Mouse (Mus musculus): Measurements from ENCODE around the gene Abhd4. TPM values are rescaled to one million over a fixed set of nuclear protein-coding genes. Genes with fewer than 3 reads are reported as not detected.

The Abhd4 gene
- polyA plus RNA-seq, 1 experiment from 2014 or later, result 37.7 TPM

- Histone ChIP-seq H3K9me3 (replicated peaks) (no peaks in the 10 kb centered on the region), H3K27ac (0 out of 2 replicates have a peak overlapping the region, but pooled peaks have one; percentile 2), H3K27me3 (ENCODE audit: low read depth, poor library complexity, severe bottlenecking) (no peaks in the 10 kb centered on the region), H3K4me1 (peaks cover 30% of the 10 kb centered on the region), H3K36me3 (no peaks in the 10 kb centered on the region), H3K4me3 (no peak overlapping the region)
- 29% methylated on average over 2 of the region's 2 CpGs for whole genome bisulfite sequencing
- no peak for DNase-seq (ENCODE audit: low spot score)
Observed at GRCm38 (mm10) chr14:54214477-54214876, 39.5 kb upstream of the Abhd4 start.

GRCm38 (mm10) chr14:54214901-54215300, 39.1 kb upstream of the Abhd4 start:
- H3K4me3 ChIP-seq, result no peak overlapping the region

GRCm38 (mm10) chr14:54216126-54216525, 37.9 kb upstream of the Abhd4 start:
- Histone ChIP-seq H3K4me3 (no peak overlapping the region), H3K4me1 (peaks cover 34% of the 10 kb centered on the region), H3K27ac (no peak overlapping the region), H3K36me3 (no peaks in the 10 kb centered on the region), H3K9me3 (replicated peaks) (no peaks in the 10 kb centered on the region), H3K27me3 (ENCODE audit: low read depth, poor library complexity, severe bottlenecking) (no peaks in the 10 kb centered on the region)
- WGBS, result 84% methylated on average over 7 of the region's 7 CpGs
- DNase-seq (ENCODE audit: low spot score), result no peak

More at GRCm38 (mm10) chr14:54214901-54215300, 39.1 kb upstream of the Abhd4 start:
- Histone ChIP-seq H3K4me1 (peaks cover 34% of the 10 kb centered on the region), H3K27me3 (ENCODE audit: low read depth, poor library complexity, severe bottlenecking) (no peaks in the 10 kb centered on the region), H3K36me3 (no peaks in the 10 kb centered on the region), H3K27ac (0 out of 2 replicates have a peak overlapping the region, but pooled peaks have one; percentile 2), H3K9me3 (replicated peaks) (no peaks in the 10 kb centered on the region)
- DNase-seq (ENCODE audit: low spot score), result no peak
- 74% methylated on average over 10 of the region's 10 CpGs for WGBS

DNA sequence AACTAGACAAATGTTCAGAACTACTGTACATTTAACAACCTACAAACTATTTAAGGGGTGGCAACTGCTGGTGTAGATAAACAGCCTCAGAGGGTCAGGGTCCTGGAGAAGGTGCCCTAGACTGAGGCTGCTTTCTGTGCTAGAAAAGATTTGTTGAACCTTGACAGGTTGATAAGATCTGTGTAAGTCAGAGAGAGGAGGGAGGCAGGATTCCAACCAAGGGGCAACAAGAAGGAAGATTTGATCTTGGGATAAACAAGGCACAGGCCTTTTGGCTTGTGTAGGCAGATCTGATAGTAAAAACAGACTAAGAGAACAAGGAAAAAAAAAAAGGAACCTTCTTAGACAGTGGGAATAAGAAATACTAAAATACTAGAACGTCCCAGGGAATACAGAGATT, 35.8 kb upstream of the Abhd4 start:
- no peaks in the 10 kb centered on the region for H3K9me3 ChIP-seq (replicated peaks)

DNA sequence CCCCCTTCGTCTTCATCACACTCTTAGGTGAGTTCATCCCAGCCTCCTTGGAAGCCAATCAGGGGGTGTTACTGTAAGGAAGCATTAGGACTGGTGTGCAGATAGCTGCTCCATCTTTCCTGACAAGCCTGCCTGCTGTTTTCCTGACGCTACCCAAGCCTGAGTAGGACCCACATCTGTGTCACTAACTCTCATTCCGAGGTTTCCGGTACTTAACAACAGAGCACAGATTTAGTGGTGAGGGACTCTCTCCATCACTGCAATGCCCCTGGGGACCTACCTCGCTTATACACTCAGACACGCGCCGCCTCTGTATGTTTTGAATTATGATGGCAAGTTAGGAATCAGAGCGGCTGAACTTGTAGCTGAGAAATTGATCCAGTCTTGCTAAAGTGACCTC, 35.3 kb upstream of the Abhd4 start:
- Histone ChIP-seq H3K36me3 (no peaks in the 10 kb centered on the region), H3K27me3 (ENCODE audit: low read depth, poor library complexity, severe bottlenecking) (no peaks in the 10 kb centered on the region), H3K27ac (no peak overlapping the region), H3K4me1 (peaks cover 37% of the 10 kb centered on the region), H3K4me3 (no peak overlapping the region), H3K9me3 (replicated peaks) (no peaks in the 10 kb centered on the region)
- no peak for DNase-seq (ENCODE audit: low spot score)
- 34% methylated on average over 9 of the region's 9 CpGs for WGBS

More for the DNA sequence above, 35.8 kb upstream of the Abhd4 start:
- no peak for DNase-seq (ENCODE audit: low spot score)
- Histone ChIP-seq H3K27me3 (ENCODE audit: low read depth, poor library complexity, severe bottlenecking) (no peaks in the 10 kb centered on the region), H3K27ac (no peak overlapping the region), H3K4me3 (no peak overlapping the region), H3K4me1 (peaks cover 34% of the 10 kb centered on the region), H3K36me3 (no peaks in the 10 kb centered on the region)
- 53% methylated on average over 1 of the region's 1 CpGs for WGBS

- no peak overlapping the region for H3K4me3 ChIP-seq
- no peaks in the 10 kb centered on the region for H3K36me3 ChIP-seq
- H3K4me1 ChIP-seq, result peaks cover 37% of the 10 kb centered on the region
- no peak for DNase-seq (ENCODE audit: low spot score)
- no peaks in the 10 kb centered on the region for H3K9me3 ChIP-seq (replicated peaks)
- H3K27ac ChIP-seq, result peak overlapping the region; percentile 17; the same call in 1 of the 2 replicates
- no peaks in the 10 kb centered on the region for H3K27me3 ChIP-seq (ENCODE audit: low read depth, poor library complexity, severe bottlenecking)
- WGBS, result 56% methylated on average over 8 of the region's 8 CpGs
Observed at GRCm38 (mm10) chr14:54219256-54219655, 34.7 kb upstream of the Abhd4 start.

DNA sequence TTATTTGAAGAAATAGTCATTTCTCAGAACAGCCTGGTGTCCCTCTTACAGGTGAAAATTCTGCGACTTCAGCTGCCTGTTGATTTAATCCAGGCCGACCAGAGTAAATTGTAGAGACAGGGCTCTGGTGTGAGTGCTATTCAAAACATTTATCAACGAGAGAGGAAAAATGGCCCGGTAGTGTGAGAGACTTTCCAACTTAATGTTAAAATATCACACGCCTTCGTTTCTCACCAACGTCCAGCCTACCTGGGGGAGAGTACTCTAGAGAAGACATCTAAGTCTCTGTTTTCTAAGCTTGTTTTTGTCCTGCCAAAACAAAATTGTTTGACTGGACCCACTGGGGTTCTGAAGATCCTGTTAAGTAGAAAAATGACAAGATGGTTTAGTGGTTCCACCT, 34.1 kb upstream of the Abhd4 start:
- Histone ChIP-seq H3K4me3 (no peak overlapping the region), H3K36me3 (no peaks in the 10 kb centered on the region), H3K27ac (no peak overlapping the region), H3K4me1 (peaks cover 39% of the 10 kb centered on the region), H3K27me3 (ENCODE audit: low read depth, poor library complexity, severe bottlenecking) (no peaks in the 10 kb centered on the region), H3K9me3 (replicated peaks) (no peaks in the 10 kb centered on the region)
- no peak for DNase-seq (ENCODE audit: low spot score)
- WGBS, result 78% methylated on average over 7 of the region's 7 CpGs

DNA sequence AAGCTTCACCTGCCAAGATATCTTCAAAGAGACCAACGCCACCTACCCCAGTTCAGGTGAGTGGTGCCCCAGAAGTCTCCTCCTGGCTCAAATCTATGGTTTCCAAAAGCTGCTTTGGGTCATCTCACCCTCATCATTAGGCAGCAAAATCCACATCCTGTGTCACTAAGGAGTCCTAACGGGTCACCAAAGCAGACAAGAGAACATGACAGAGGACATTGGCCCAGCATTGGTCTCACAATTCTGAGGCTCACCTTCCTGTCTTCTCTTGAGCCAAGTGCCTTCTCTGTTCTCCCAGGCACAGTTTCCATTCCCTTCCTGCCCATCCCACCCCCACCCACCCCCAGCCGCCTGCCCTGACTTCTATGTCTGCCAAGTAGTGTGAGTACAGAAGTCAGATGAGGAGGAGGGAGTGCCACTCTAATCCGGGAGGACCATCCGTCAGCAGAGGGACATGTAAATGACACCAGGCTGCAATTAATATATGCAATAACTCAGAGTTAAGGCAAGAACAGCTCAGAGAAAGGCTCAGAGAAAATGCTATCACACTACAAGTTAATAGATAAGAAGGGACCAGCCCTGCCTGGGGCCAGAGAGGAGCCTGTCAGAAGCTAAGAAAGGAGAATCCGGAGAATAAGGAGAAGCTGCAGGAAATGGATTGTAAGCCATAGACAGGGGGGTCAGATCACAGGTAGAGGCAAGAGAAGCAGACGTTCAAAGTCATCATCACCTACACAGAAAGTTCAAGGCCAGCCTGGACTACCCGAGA, 33.1 kb upstream of the Abhd4 start:
- H3K4me1 ChIP-seq, result peaks cover 37% of the 10 kb centered on the region
- 82% methylated on average over 8 of the region's 8 CpGs for WGBS
- DNase-seq (ENCODE audit: low spot score), result no peak
- H3K4me3 ChIP-seq, result no peak overlapping the region
- no peaks in the 10 kb centered on the region for H3K36me3 ChIP-seq
- no peak overlapping the region for H3K27ac ChIP-seq
- no peaks in the 10 kb centered on the region for H3K27me3 ChIP-seq (ENCODE audit: low read depth, poor library complexity, severe bottlenecking)
- no peaks in the 10 kb centered on the region for H3K9me3 ChIP-seq (replicated peaks)

DNA sequence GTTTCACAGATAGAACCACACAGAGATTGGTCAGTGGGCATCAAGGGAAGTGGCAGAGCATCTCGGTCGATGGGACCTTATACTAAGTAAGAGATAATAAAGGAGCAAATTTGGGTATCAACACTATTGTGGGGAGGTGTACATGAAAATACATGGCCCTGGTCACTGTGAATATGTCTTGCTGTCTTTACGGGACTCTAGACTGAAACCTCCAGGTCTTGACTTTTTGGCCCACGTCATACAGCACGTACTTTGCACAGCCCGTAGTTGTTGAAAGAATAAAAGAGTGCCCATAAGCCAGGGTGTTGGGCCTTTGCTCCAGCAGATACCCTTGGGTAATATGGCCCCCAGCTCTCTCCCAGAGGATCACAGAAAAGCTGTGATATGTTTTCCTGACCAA, 32.3 kb upstream of the Abhd4 start:
- Histone ChIP-seq H3K9me3 (replicated peaks) (no peaks in the 10 kb centered on the region), H3K36me3 (no peaks in the 10 kb centered on the region), H3K27ac (no peak overlapping the region), H3K4me3 (no peak overlapping the region), H3K27me3 (ENCODE audit: low read depth, poor library complexity, severe bottlenecking) (0 out of 2 replicates have a peak, but pooled peaks cover 2% of the 10 kb centered on the region), H3K4me1 (peaks cover 35% of the 10 kb centered on the region)
- no peak for DNase-seq (ENCODE audit: low spot score)
- 97% methylated on average over 6 of the region's 6 CpGs for WGBS

DNA sequence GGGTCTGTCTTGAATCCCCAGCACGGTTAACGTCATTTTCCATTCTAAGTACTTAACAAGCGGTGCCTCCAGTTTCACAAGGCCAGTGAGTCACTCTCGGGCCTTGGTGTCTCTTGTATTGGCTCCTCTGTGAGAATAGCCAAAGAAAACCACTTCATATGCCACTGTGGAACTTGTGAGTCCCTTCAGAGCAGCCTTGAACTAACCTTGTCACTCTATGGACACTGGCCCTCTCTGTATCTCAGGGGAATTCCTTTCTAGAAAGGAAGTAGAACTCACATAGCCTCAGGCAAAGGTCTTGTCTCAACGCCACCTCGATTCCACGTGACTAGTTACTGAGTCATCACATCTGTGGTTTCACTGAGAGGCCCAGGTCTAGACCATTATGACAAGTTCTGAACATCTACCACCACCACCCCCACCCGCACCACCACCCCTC, 31.7 kb upstream of the Abhd4 start:
- no peak overlapping the region for H3K27ac ChIP-seq
- H3K27me3 ChIP-seq (ENCODE audit: low read depth, poor library complexity, severe bottlenecking), result 0 out of 2 replicates have a peak, but pooled peaks cover 9% of the 10 kb centered on the region
- 87% methylated on average over 8 of the region's 8 CpGs for WGBS

GRCm38 (mm10) chr14:54223315-54224063, 30.5 kb upstream of the Abhd4 start:
- 58% methylated on average over 13 of the region's 13 CpGs for WGBS
- Histone ChIP-seq H3K9me3 (replicated peaks) (no peaks in the 10 kb centered on the region), H3K4me1 (peaks cover 40% of the 10 kb centered on the region), H3K36me3 (no peaks in the 10 kb centered on the region), H3K27ac (no peak overlapping the region), H3K4me3 (no peak overlapping the region), H3K27me3 (ENCODE audit: low read depth, poor library complexity, severe bottlenecking) (0 out of 2 replicates have a peak, but pooled peaks cover 10% of the 10 kb centered on the region)
- no peak for DNase-seq (ENCODE audit: low spot score)

More for the DNA sequence above, 31.7 kb upstream of the Abhd4 start:
- H3K4me1 ChIP-seq, result peaks cover 35% of the 10 kb centered on the region
- DNase-seq (ENCODE audit: low spot score), result no peak
- no peaks in the 10 kb centered on the region for H3K9me3 ChIP-seq (replicated peaks)
- H3K4me3 ChIP-seq, result no peak overlapping the region
- H3K36me3 ChIP-seq, result no peaks in the 10 kb centered on the region

DNA sequence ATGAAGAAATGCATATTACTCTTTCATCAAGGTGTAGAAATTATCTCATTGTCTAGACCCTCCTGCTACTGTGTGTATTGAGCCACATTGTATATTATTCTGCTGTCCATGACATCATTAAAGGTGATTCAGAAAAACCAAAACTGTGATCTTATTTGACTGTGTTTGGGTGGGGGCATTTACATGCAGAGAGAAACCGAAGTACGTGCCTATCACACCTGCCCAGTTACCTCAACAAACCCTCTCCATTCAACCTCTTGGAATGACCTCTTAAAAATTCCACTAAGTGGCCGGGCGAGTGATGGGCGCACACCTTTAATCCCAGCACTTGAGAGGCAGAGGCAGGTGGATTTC, 29.9 kb upstream of the Abhd4 start:
- Histone ChIP-seq H3K4me1 (peaks cover 40% of the 10 kb centered on the region), H3K4me3 (no peak overlapping the region), H3K27me3 (ENCODE audit: low read depth, poor library complexity, severe bottlenecking) (0 out of 2 replicates have a peak, but pooled peaks cover 10% of the 10 kb centered on the region), H3K36me3 (no peaks in the 10 kb centered on the region), H3K9me3 (replicated peaks) (no peaks in the 10 kb centered on the region), H3K27ac (no peak overlapping the region)
- DNase-seq (ENCODE audit: low spot score), result no peak
- WGBS, result 91% methylated on average over 5 of the region's 5 CpGs
